Mouse (Mus musculus) Patski (cell line): ENCODE results near the gene Pabpc4. TPM values are rescaled to one million over a fixed set of nuclear protein-coding genes. Genes with fewer than 3 reads are reported as not detected.
A peak's percentile ranks its signal among the peaks of the same experiment; 100 is the strongest.

Experiments
- ATAC-seq: fragments of 100-300 bp; one replicate; pipeline ENCODE4 v1.8.0; 2021
- CTCF ChIA-PET: fragments of 350-600 bp; sonication (Branson Sonifier 250); formaldehyde crosslinking; loops from one replicate; lab custom pipeline; 2022; ENCODE audit warnings: inconsistent platforms; lab: Charles Lee
- POLR2A ChIA-PET: fragments of 350-600 bp; sonication (Branson Sonifier 250); formaldehyde crosslinking; loops from one replicate; lab custom pipeline; 2022; ENCODE audit warnings: antibody characterized with exemption, inconsistent platforms; lab: Charles Lee
- DNase-seq: peaks from one replicate; pipeline ENCODE4 v3.0.0-alpha.2; 2011; ENCODE audit warnings: low read depth, low spot score
- H3K27me3 ChIP-seq: fragments of 371-371 bp; one replicate; pipeline ENCODE4 v1.5.1; 2021
- CTCF ChIP-seq: fragments of 100-300 bp; IDR thresholded peaks from one replicate; pipeline ENCODE4 v1.5.1; 2021
- in situ Hi-C: fragments of 300-500 bp; cut with MboI; formaldehyde crosslinking; loops from 3 replicates; pipeline ENCODE4 v1.11.1; 2018; ENCODE audit warnings: low pct_unique_long_range_greater_than_20kb, mixed read lengths
- polyA plus RNA-seq: library from polyadenylated mRNA; unstranded; gene quantifications from one replicate; pipeline ENCODE4 v1.2.3, GENCODE M21; 2021

The Pabpc4 gene
- polyA plus RNA-seq, 1 experiment from 2014 or later, result 59.9 TPM

GRCm38 (mm10) chr4:123229166-123229565 is 33.0 kb upstream of the Pabpc4 start:
- DNase-seq (no peak), ATAC-seq (no peak)
- ChIA-PET POLR2A (interaction anchor here (0.5 kb wide), 1 partner anchor 350 kb away, joined by 3 read pairs; no protein-coding TSS in a partner anchor), CTCF (no interaction called here)
- TF ChIP-seq CTCF, result no peak
- in situ Hi-C loops, result no loop called here
- peaks cover 24% of the 10 kb centered on the region for H3K27me3 ChIP-seq

GRCm38 (mm10) chr4:123232841-123233240 is 29.3 kb upstream of the Pabpc4 start:
- DNase-seq (no peak), ATAC-seq (no peak)
- TF ChIP-seq CTCF, result no peak
- peaks cover 32% of the 10 kb centered on the region for H3K27me3 ChIP-seq
- POLR2A ChIA-PET, result no interaction called here
- in situ Hi-C loops, result no loop called here
- CTCF ChIA-PET, result interaction anchor here (1.7 kb wide), 1 partner anchor 13 kb away, joined by 4 read pairs; no protein-coding TSS in a partner anchor

GRCm38 (mm10) chr4:123233492-123234084 is 28.6 kb upstream of the Pabpc4 start, which contains the start of gene Heyl:
Gene Heyl, plus strand, starts transcription at chr4:123233556.
- peak; percentile 72 for ATAC-seq
- DNase-seq, result no peak
- ChIA-PET POLR2A (no interaction called here), CTCF (no interaction called here)
- in situ Hi-C loops, result no loop called here
- TF ChIP-seq CTCF, result no peak
- H3K27me3 ChIP-seq, result peaks cover 32% of the 10 kb centered on the region

- ChIA-PET CTCF (no interaction called here), POLR2A (no interaction called here)
- DNase-seq (no peak), ATAC-seq (no peak)
- in situ Hi-C loops, result no loop called here
- TF ChIP-seq CTCF, result no peak
- peaks cover 33% of the 10 kb centered on the region for H3K27me3 ChIP-seq
These were observed 26.2 kb upstream of the Pabpc4 start for GRCm38 (mm10) chr4:123235835-123236430.

GRCm38 (mm10) chr4:123236431-123237031 is 25.6 kb upstream of the Pabpc4 start:
- in situ Hi-C loops, result no loop called here
- POLR2A ChIA-PET, result no interaction called here
- CTCF ChIA-PET, result no interaction called here
- H3K27me3 ChIP-seq, result peaks cover 30% of the 10 kb centered on the region
- no peak for TF ChIP-seq CTCF
- DNase-seq (no peak), ATAC-seq (no peak)

- no peak for DNase-seq
- CTCF ChIA-PET, result interaction anchor here (1.1 kb wide), 1 partner anchor 20 kb away, joined by 4 read pairs; no protein-coding TSS in a partner anchor
These were observed 24.5 kb upstream of the Pabpc4 start for GRCm38 (mm10) chr4:123237386-123238266.

GRCm38 (mm10) chr4:123239361-123240203 is 22.6 kb upstream of the Pabpc4 start:
- ATAC-seq, result no peak
- H3K27me3 ChIP-seq, result peaks cover 18% of the 10 kb centered on the region
- in situ Hi-C loops, result no loop called here
- TF ChIP-seq CTCF, result no peak
- CTCF ChIA-PET, result interaction anchor here (0.8 kb wide), 1 partner anchor 20 kb away, joined by 4 read pairs; no protein-coding TSS in a partner anchor
- no peak for DNase-seq
- POLR2A ChIA-PET, result no interaction called here

More at GRCm38 (mm10) chr4:123237386-123238266, 24.5 kb upstream of the Pabpc4 start:
- no peak for TF ChIP-seq CTCF
- in situ Hi-C loops, result no loop called here
- ATAC-seq, result no peak
- peaks cover 19% of the 10 kb centered on the region for H3K27me3 ChIP-seq
- POLR2A ChIA-PET, result no interaction called here

- TF ChIP-seq CTCF, result no peak
- no peak for DNase-seq
- POLR2A ChIA-PET, result no interaction called here
- no peak for ATAC-seq
- in situ Hi-C loops, result no loop called here
- CTCF ChIA-PET, result interaction anchor here (1.0 kb wide), 1 partner anchor 29 kb away, joined by 3 read pairs; no protein-coding TSS in a partner anchor
- H3K27me3 ChIP-seq, result peaks cover 17% of the 10 kb centered on the region
These were observed 15.9 kb upstream of the Pabpc4 start for GRCm38 (mm10) chr4:123246221-123246620.

- POLR2A ChIA-PET, result no interaction called here
- DNase-seq (no peak), ATAC-seq (no peak)
- no peak for TF ChIP-seq CTCF
- in situ Hi-C loops, result no loop called here
- CTCF ChIA-PET, result interaction anchor here (1.0 kb wide), 1 partner anchor 29 kb away, joined by 3 read pairs; no protein-coding TSS in a partner anchor
- H3K27me3 ChIP-seq, result peaks cover 17% of the 10 kb centered on the region
These were observed 15.5 kb upstream of the Pabpc4 start for GRCm38 (mm10) chr4:123246651-123247050.
